Mouse (Mus musculus): ENCODE data around the gene Prkca.
A peak's percentile ranks its signal among the peaks of the same experiment; 100 is the strongest.

The Prkca gene

GRCm38 (mm10) chr11:108028398-108028797, 315.3 kb downstream of the Prkca start:
- DNase-seq (ENCODE audit: inconsistent age in 2 of 2, low spot score in 1 of 2): peak; percentile 30 to 54

GRCm38 (mm10) chr11:108025726-108026425, 317.9 kb downstream of the Prkca start:
- peak; percentile 57 to 83 for DNase-seq (ENCODE audit: inconsistent age in 2 of 2, low spot score in 1 of 2)

GRCm38 (mm10) chr11:108023188-108023587, 320.5 kb downstream of the Prkca start:
- DNase-seq (ENCODE audit: inconsistent age in 2 of 2, low spot score in 1 of 2): peak; percentile 24 to 32

- DNase-seq (ENCODE audit: inconsistent age in 2 of 2, low spot score in 1 of 2): no peak
Observed at GRCm38 (mm10) chr11:108020889-108021288, 322.8 kb downstream of the Prkca start.

- no peak for DNase-seq (ENCODE audit: inconsistent age in 2 of 2, low spot score in 1 of 2)
Observed at GRCm38 (mm10) chr11:108015284-108015683, 328.4 kb downstream of the Prkca start.

GRCm38 (mm10) chr11:108013390-108013789, 330.3 kb downstream of the Prkca start:
- no peak for DNase-seq (ENCODE audit: inconsistent age in 2 of 2, low spot score in 1 of 2)

- DNase-seq (ENCODE audit: inconsistent age in 2 of 2, low spot score in 1 of 2): no peak
Observed at GRCm38 (mm10) chr11:108010465-108010864, 333.3 kb downstream of the Prkca start.

GRCm38 (mm10) chr11:107998891-107999290, 344.8 kb downstream of the Prkca start:
- DNase-seq (ENCODE audit: inconsistent age in 2 of 2, low spot score in 1 of 2): no peak

- DNase-seq (ENCODE audit: inconsistent age in 2 of 2, low spot score in 1 of 2): peak; percentile 49 to 72
Observed at GRCm38 (mm10) chr11:107996896-107997670, 346.6 kb downstream of the Prkca start.

- DNase-seq (ENCODE audit: inconsistent age in 2 of 2, low spot score in 1 of 2): peak; percentile 49 to 85
Observed at GRCm38 (mm10) chr11:107994487-107994886, 349.2 kb downstream of the Prkca start.

GRCm38 (mm10) chr11:107993792-107994191, 349.9 kb downstream of the Prkca start:
- DNase-seq (ENCODE audit: inconsistent age in 2 of 2, low spot score in 1 of 2): no peak

GRCm38 (mm10) chr11:107992500-107992899, 351.2 kb downstream of the Prkca start:
- DNase-seq (ENCODE audit: inconsistent age in 2 of 2, low spot score in 1 of 2): no peak

GRCm38 (mm10) chr11:107991990-107992389, 351.7 kb downstream of the Prkca start:
- DNase-seq (ENCODE audit: inconsistent age in 2 of 2, low spot score in 1 of 2): no peak

GRCm38 (mm10) chr11:107989241-107989640, 354.5 kb downstream of the Prkca start:
- DNase-seq (ENCODE audit: inconsistent age in 2 of 2, low spot score in 1 of 2): no peak

- DNase-seq (ENCODE audit: inconsistent age in 2 of 2, low spot score in 1 of 2): peak in 1 of 2 experiments; percentile 37
Observed at GRCm38 (mm10) chr11:107985941-107986340, 357.8 kb downstream of the Prkca start.

- DNase-seq (ENCODE audit: inconsistent age in 2 of 2, low spot score in 1 of 2): no peak
Observed at GRCm38 (mm10) chr11:107983883-107984282, 359.8 kb downstream of the Prkca start.

GRCm38 (mm10) chr11:107983224-107983623, 360.5 kb downstream of the Prkca start:
- DNase-seq (ENCODE audit: inconsistent age in 2 of 2, low spot score in 1 of 2): no peak

- DNase-seq (ENCODE audit: inconsistent age in 2 of 2, low spot score in 1 of 2): peak; percentile 31 to 70
Observed at GRCm38 (mm10) chr11:107982225-107982896, 361.4 kb downstream of the Prkca start.

- DNase-seq (ENCODE audit: inconsistent age in 2 of 2, low spot score in 1 of 2): no peak
Observed at GRCm38 (mm10) chr11:107979497-107980174, 364.1 kb downstream of the Prkca start.

- no peak for DNase-seq (ENCODE audit: inconsistent age in 2 of 2, low spot score in 1 of 2)
Observed at GRCm38 (mm10) chr11:107969943-107970342, 373.8 kb downstream of the Prkca start.

GRCm38 (mm10) chr11:107968147-107968546, 375.6 kb downstream of the Prkca start:
- no peak for DNase-seq (ENCODE audit: inconsistent age in 2 of 2, low spot score in 1 of 2)

Measured in adrenal gland, adult (tissue).